Mouse (Mus musculus): Measurements from ENCODE around the gene Mbtd1.
"Not testable (repeated sequence)": the region's sequence is repeated elsewhere in the genome, so short reads cannot be mapped to it uniquely, and the experiment has no call there.

The Mbtd1 gene

DNA sequence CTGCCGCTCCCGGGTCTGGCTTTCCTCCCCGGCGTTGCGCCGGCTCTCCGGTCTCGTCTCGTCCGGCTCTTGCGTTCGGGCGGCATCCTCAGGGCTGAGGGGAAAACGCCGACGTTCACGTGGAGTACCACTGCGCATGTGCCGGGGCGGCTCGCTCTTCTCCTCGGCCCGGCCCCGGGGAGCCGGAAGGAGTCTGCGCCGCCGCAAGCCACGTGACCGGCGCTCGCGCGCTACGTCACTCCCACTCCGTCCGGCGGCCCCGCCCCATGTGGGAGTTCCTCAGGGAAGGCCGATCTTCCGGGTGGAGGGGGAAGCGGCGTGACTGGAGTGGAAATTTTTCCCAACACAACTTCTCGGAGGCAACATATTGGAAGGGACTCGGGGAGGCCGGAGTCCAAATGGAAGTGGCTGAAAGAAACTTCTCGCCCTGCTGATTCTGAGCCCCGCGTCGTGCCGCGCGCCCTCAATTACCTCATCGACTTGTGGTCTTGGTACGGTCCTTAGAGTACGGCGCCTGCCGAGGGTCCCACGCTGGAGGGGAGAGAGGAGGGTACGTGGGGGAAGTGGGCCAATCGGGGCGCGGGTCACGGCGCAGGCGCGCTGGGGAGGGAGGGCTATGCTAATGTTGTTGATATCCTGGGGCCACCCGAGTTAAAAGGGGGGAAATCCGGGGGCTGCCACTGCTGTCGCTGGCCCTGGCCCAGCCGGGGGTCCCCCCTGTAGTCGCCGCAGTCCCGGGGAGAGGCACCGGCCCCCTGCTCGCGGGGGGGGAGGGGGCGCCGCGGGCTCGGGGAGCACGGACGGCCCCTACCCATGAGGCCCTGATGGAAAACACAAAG is at the start of gene Mbtd1, which contains the start of gene Utp18:
Gene Mbtd1, plus strand, starts transcription at position 281 of the 839 bp plus-strand sequence.
Gene Utp18, minus strand, starts transcription at position 195 of the 839 bp plus-strand sequence.
- DNase-seq: peak; percentile 98

- no peak for DNase-seq
These were observed 38.3 kb upstream of the Mbtd1 start for GRCm38 (mm10) chr11:93847342-93847741.

- DNase-seq: no peak
These were observed 33.1 kb upstream of the Mbtd1 start for GRCm38 (mm10) chr11:93852546-93852945.

- DNase-seq: peak; percentile 75
These were observed 29.2 kb upstream of the Mbtd1 start for GRCm38 (mm10) chr11:93856284-93856955.

GRCm38 (mm10) chr11:93860540-93861172 is 25.0 kb upstream of the Mbtd1 start:
- no peak for DNase-seq

GRCm38 (mm10) chr11:93861193-93861592 is 24.5 kb upstream of the Mbtd1 start:
- DNase-seq: no peak

DNA sequence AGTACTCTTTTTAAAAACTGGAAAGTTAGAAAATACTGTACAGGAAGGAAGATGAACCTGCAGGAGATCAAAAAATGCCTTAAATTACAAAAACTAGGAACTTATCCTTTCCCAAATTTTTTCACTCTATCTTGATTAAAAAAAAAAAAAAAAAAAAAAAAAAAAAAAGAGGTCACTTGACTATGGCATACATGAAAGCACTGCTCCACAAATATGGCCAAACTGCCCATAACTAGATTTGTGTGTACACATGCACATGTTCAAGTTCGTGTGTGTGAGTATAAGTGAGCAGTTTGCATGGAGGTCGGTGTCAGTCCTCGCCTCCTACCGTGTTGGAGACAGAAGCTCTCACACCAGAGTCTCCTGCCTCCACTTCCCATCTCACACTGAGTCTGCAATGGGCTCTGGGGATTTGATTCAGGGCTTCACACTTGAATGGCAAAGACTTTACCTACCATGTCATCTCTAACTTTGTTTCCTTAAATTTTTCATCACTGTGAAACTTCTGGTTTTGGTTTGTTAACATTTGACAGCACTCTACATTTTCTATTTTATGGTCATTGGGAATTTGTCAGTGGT is 23.5 kb upstream of the Mbtd1 start:
- no peak for DNase-seq

DNA sequence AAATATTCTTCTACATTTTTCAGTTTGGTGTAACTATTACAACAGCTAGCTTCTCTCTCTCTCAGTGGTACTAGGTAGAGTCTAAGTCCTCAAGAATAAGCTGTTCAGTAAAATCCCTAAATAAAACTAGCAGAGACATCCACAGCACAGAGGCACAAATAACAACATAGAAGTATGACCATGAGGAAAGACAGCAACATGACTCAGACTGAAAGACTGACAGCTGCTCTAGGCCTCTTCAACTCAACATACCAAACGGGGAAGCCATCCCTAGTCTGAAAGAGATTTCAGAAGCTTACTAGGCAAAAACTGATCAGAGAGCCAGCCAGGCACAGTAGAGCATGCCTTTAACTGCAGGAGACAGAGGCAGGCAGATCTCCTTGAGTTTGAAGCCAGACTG is 23.0 kb upstream of the Mbtd1 start:
- DNase-seq: no peak

GRCm38 (mm10) chr11:93884068-93884467 is 1.6 kb upstream of the Mbtd1 start:
- DNase-seq: no peak

DNA sequence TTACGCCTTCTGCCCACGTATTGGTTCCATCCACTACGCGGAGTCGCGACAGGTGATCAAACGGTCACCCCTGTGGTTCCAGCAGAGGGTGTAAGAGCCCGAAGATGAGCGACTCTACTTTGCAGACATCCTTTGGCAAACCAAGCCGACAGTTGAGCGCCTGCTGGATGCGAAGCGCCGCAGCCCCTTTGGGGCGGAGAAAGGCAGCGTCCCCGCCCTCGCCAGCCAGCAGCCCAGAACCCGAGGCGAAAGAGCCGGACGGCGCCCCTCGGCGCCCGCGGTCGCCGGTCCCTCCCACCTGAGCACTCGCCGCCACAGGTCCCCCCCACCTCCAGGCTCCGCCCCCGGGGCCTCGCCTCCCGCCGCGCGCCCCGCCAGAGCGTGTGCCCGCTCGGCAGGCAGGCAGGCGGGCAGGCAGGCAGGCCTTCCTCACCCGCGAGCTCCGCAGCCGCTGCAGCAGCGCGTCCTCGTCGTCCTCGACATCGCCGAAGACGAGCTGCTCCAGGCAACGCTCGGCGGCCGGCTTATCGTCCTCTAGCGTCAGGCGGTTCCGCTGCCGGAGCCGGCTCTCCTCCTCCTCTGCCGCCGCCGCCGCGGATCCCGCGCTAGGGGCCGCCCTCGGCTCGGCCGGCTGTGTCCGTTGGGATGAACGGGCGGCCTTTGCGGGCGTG is 616 bp upstream of the Mbtd1 start:
- DNase-seq: peak; percentile 41

DNA sequence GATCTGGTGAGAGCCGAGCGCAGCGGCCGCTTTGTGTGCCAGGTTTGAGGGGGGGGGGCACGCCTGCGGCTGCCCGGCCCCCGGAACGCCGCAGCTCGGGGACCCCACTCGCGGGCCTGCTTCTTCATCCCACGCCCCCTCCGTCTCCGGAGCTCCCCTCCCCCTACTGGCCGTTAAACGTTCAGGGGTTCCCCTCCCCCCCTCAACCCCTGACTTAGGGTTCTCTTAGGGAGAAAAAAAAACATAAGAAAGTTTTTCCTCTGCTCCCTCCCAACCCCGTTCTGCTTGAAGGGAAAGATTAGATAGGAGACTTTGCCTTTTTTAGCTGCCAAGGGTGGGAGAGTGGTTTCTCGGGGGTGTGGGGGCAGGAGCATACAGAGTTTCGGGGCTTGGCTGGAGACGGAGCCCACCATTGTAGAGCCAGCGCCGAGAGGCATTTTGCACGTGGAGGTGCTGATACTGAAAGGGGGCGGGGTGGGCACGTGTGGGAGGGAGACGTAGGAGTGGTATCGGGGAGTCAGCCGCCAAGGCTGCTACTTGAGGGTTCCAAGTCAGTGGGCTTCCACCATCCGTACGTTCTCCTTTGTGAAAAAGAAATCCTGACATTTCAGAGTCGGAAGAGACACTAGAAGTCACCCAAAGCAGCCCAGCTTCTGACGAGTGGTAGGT is 893 bp downstream of the Mbtd1 start:
- DNase-seq: peak; percentile 27

DNA sequence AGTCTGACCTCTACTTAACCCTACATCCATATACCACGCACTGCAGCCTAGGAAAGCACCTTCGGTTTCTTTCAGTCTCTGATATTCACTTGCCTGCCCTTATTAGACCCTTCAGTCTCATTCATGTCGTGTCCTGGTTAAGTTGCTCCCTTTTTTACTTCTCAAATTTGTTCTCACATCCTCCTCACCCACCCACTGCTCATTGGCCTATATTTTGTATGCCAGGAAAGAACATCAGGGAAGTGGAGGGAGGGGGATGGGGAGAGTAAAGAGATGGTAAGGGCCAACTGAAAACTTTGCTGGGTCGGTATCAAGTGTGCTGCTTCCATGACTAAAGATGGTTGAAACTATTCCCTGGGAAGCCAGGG is 1.4 kb downstream of the Mbtd1 start:
- no peak for DNase-seq

DNA sequence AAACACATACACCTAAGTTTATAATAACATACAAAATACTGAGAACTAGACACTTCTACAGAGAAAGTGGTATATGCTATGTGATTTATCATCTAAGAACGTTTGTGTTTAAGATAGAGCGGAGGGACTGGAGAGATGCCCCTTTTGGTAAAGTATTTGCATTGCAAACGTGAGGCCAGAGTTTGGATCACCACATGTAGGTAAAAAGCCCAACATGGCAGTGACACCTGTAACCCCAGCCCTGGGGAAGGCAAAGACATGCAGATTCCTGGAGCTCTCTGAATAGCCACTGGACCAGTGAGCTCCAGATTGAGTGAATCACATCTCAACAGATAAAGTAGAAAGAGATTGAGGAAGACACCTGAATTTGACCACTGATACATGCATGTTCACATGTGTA is 12.1 kb downstream of the Mbtd1 start:
- no peak for DNase-seq

- DNase-seq: no peak
These were observed 21.2 kb downstream of the Mbtd1 start for GRCm38 (mm10) chr11:93906834-93907233.

GRCm38 (mm10) chr11:93907839-93908238 is 22.2 kb downstream of the Mbtd1 start:
- no peak for DNase-seq

GRCm38 (mm10) chr11:93908829-93909228 is 23.2 kb downstream of the Mbtd1 start:
- DNase-seq: no peak

GRCm38 (mm10) chr11:93911603-93912002 is 26.0 kb downstream of the Mbtd1 start:
- no peak for DNase-seq

GRCm38 (mm10) chr11:93915019-93915418 is 29.4 kb downstream of the Mbtd1 start:
- DNase-seq: not testable (repeated sequence)

DNA sequence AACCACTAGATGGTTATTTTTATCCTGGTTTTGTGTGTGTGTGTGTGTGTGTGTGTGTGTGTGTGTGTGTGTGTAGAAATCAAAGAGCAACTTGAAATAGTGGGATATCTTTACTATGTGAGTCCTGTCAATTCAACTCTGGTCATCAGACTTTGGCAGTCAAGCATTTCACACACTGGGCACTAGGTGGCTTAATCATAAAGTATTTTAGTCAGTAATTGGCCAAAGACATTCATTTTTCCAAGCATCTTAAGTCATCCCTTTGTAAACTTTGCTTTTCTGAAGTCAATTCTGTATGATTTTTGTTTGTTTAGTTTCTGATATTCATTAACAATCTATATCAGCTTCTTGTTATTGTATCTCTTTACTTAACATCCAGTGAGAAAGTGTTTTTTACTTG is 43.5 kb downstream of the Mbtd1 start:
- no peak for DNase-seq

- DNase-seq: no peak
These were observed 55.3 kb downstream of the Mbtd1 start for GRCm38 (mm10) chr11:93940906-93941305.

DNA sequence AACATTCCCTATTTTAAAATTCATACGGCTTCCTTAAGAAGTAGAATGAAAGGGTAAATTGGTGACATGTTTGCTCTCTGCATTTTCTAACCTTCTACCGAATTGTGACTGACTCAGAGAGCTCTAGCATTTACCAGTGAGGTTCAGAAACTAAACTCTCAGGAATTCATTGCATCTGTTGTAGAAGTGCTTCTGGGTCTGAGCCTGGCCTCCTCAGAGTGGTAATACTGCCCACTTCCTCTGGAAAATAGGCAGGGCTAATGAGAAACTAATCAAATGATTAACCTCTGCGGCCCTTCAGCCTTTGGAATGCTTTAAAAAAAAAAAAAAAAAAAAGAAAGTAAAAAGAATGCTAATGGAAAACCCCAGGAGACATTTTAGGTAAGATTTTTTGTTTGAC is 59.3 kb downstream of the Mbtd1 start:
- no peak for DNase-seq

- no peak for DNase-seq
These were observed 63.4 kb downstream of the Mbtd1 start for GRCm38 (mm10) chr11:93948887-93949567.

All from layer of hippocampus, adult 9-11 months (tissue).